Mouse (Mus musculus): ENCODE measurements at regions not wholly inside any gene's neighbourhood (a gene's known extent, or its start where the extent isn't known, plus 50 kb on each side); places are given as distances from the start of the nearest gene placed in this dataset.

DNA sequence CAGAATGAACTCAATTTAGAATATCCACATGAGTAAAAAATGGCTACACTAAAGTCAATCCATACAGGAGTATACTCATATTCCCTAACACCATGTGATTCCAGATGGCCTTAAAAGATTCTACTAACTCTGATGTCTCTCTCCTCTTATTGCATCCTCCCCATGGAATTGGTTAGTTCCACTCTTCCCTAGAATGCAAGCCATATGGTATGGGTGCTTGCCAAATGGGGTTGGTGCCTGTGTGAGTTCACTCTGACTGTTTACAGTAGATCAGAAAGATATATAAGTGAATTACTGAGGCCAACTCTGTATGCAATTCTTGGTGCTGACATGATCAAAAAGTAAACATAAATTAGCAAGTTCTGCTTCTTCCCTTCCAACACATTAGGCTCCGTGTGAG is 1558.2 kb upstream of the Cdh9 start:
- H3K27me3 ChIP-seq (ENCODE audit: control insufficient read depth, insufficient read depth, low read length) = no peaks in the 10 kb centered on the region
- WGBS = 89% methylated on average over 1 of the region's 1 CpGs
- no peak overlapping the region for H3K4me3 ChIP-seq (ENCODE audit: low read depth, low read length)
- no peaks in the 10 kb centered on the region for H3K4me1 ChIP-seq (ENCODE audit: control insufficient read depth, insufficient read depth, low read length)
- H3K9me3 ChIP-seq (ENCODE audit: control insufficient read depth, low read length) = no peaks in the 10 kb centered on the region
- ATAC-seq (ENCODE audit: insufficient read depth, low FRiP score, low TSS enrichment) (no peak), DNase-seq (ENCODE audit: low spot score) (no peak)
- H3K27ac ChIP-seq (ENCODE audit: low read depth, low read length) = no peak overlapping the region
- no peak overlapping the region for H3K9ac ChIP-seq (ENCODE audit: low read length)
- no peaks in the 10 kb centered on the region for H3K36me3 ChIP-seq (ENCODE audit: control insufficient read depth, insufficient read depth, low read length)
- no peak overlapping the region for H3K4me2 ChIP-seq (ENCODE audit: low read depth)

DNA sequence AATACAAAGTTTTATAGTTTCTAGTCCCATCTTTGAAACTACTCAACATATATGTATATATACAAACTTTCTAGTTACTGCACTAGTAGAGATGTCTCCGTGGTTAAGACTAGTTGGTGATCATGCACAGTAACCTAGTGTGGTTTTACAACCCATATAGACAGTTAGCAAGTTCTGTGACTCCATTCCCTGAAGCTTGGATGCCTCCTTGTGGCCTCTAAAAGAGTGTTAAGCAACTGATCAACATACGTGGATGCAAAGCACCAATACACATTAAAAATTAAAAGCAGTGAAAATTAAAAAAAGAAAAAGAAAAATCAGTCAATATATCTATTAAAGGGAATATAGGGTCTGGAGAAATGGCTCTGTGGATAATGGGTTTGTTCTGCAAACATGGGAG is 1508.3 kb upstream of the Cdh9 start:
- DNase-seq (ENCODE audit: low spot score) (no peak), ATAC-seq (ENCODE audit: insufficient read depth, low FRiP score, low TSS enrichment) (no peak)
- H3K27ac ChIP-seq (ENCODE audit: low read depth, low read length) = no peak overlapping the region
- no peak overlapping the region for H3K9ac ChIP-seq (ENCODE audit: low read length)
- H3K4me1 ChIP-seq (ENCODE audit: control insufficient read depth, insufficient read depth, low read length) = no peaks in the 10 kb centered on the region
- H3K4me2 ChIP-seq (ENCODE audit: low read depth) = no peak overlapping the region
- 56% methylated on average over 2 of the region's 2 CpGs for whole genome bisulfite sequencing
- H3K36me3 ChIP-seq (ENCODE audit: control insufficient read depth, insufficient read depth, low read length) = no peaks in the 10 kb centered on the region
- H3K4me3 ChIP-seq (ENCODE audit: low read depth, low read length) = no peak overlapping the region
- H3K9me3 ChIP-seq (ENCODE audit: control insufficient read depth, low read length) = no peaks in the 10 kb centered on the region
- no peaks in the 10 kb centered on the region for H3K27me3 ChIP-seq (ENCODE audit: control insufficient read depth, insufficient read depth, low read length)

DNA sequence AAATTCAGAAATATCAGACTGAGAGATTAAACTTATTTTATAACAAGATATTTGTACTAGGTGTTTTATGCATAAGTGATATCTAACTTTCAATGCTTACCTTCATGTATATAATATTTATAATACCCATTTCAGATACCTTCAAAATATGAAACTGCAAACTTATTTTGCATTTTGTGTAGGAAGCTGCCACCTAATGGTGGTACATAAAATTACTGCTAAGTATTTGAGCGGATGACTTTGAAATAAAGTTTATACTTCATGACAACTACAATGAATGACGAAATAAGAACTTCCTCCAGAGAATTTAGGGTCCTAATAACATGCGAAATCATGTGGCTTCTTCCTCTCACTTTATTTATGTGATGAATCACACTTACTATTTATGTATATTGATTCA is 1498.6 kb upstream of the Cdh9 start:
- Histone ChIP-seq H3K27me3 (ENCODE audit: control insufficient read depth, insufficient read depth, low read length) (no peaks in the 10 kb centered on the region), H3K9ac (ENCODE audit: low read length) (no peak overlapping the region), H3K36me3 (ENCODE audit: control insufficient read depth, insufficient read depth, low read length) (no peaks in the 10 kb centered on the region), H3K27ac (ENCODE audit: low read depth, low read length) (no peak overlapping the region), H3K9me3 (ENCODE audit: control insufficient read depth, low read length) (no peaks in the 10 kb centered on the region), H3K4me1 (ENCODE audit: control insufficient read depth, insufficient read depth, low read length) (no peaks in the 10 kb centered on the region), H3K4me2 (ENCODE audit: low read depth) (no peak overlapping the region), H3K4me3 (ENCODE audit: low read depth, low read length) (no peak overlapping the region)
- DNase-seq (ENCODE audit: low spot score) (no peak), ATAC-seq (ENCODE audit: insufficient read depth, low FRiP score, low TSS enrichment) (no peak)
- 79% methylated on average over 3 of the region's 3 CpGs for WGBS

DNA sequence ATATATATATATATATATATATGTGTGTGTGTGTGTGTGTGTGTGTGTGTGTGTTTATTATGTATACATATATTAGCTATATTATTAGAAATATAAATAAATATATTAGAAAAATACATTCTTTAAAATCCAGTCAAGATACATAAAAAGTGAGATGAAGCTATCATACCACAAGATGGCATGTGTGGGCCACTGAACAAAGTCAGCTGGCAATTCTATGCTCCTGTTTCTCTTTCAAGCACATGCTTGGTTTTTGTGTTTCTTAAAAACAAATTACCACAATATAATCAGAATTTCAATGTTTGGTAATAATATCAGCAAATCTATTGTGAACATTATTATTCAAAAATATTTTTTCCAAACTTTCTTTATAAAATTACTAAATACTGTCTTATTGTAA is 1490.2 kb upstream of the Cdh9 start:
- Histone ChIP-seq H3K4me1 (ENCODE audit: control insufficient read depth, insufficient read depth, low read length) (no peaks in the 10 kb centered on the region), H3K9ac (ENCODE audit: low read length) (no peak overlapping the region), H3K9me3 (ENCODE audit: control insufficient read depth, low read length) (no peaks in the 10 kb centered on the region), H3K36me3 (ENCODE audit: control insufficient read depth, insufficient read depth, low read length) (no peaks in the 10 kb centered on the region), H3K4me3 (ENCODE audit: low read depth, low read length) (no peak overlapping the region), H3K27ac (ENCODE audit: low read depth, low read length) (no peak overlapping the region), H3K4me2 (ENCODE audit: low read depth) (no peak overlapping the region), H3K27me3 (ENCODE audit: control insufficient read depth, insufficient read depth, low read length) (no peaks in the 10 kb centered on the region)
- DNase-seq (ENCODE audit: low spot score) (peak; percentile 19), ATAC-seq (ENCODE audit: insufficient read depth, low FRiP score, low TSS enrichment) (no peak; the same call in 1 of the 2 replicates)
